Mouse (Mus musculus): ENCODE measurements around the gene Ankrd13d. TPM values are rescaled to one million over a fixed set of nuclear protein-coding genes. Genes with fewer than 3 reads are reported as not detected.
A peak's percentile ranks its signal among the peaks of the same experiment; 100 is the strongest.

Ankrd13d gene
- total and polyA plus RNA-seq, 3 experiments = 0.96 to 2.6 TPM; not detected in 1

- peak overlapping the region; percentile 90 for H3K27ac ChIP-seq (ENCODE audit: control insufficient read depth, low read depth, low read length)
These were observed 21.4 kb upstream of the Ankrd13d start for GRCm38 (mm10) chr19:4304251-4304821.

GRCm38 (mm10) chr19:4303640-4303995 is 20.7 kb upstream of the Ankrd13d start:
- DNase-seq (ENCODE audit: low read depth, low spot score) = no peak
- H3K9me3 ChIP-seq (replicated peaks; ENCODE audit: insufficient read depth, low read length) = no peaks in the 10 kb centered on the region
- TF ChIP-seq KAT2A (conservative IDR thresholded peaks at IDR 0.05; ENCODE audit: low read depth, low read length) (no peak), SIN3A (IDR thresholded peaks at IDR 0.05; ENCODE audit: low read length) (no peak), MEF2A (IDR thresholded peaks at IDR 0.05; ENCODE audit: extremely low read depth, insufficient replicate concordance, low read depth, low read length, poor library complexity, severe bottlenecking) (no peak), MYC (IDR thresholded peaks at IDR 0.05; ENCODE audit: low read depth, low read length) (no peak), JUND (IDR thresholded peaks at IDR 0.05; ENCODE audit: low read depth, low read length) (no peak), POLR2A (IDR thresholded peaks at IDR 0.05; ENCODE audit: control insufficient read depth in 1 of 2, insufficient read depth in 1 of 2, low read depth in 1 of 2, low read length in 2 of 2, poor library complexity in 1 of 2) (no peak), ZMIZ1 (IDR thresholded peaks at IDR 0.05; ENCODE audit: low read depth, low read length) (no peak), ZKSCAN1 (IDR thresholded peaks at IDR 0.05; ENCODE audit: low read depth, low read length) (no peak), BHLHE40 (IDR thresholded peaks at IDR 0.05; ENCODE audit: borderline replicate concordance, low read depth, low read length) (no peak), TBP (IDR thresholded peaks at IDR 0.05; ENCODE audit: low read depth, low read length) (no peak), SMC3 (IDR thresholded peaks at IDR 0.05; ENCODE audit: low read depth, low read length) (no peak), ETS1 (IDR thresholded peaks at IDR 0.05; ENCODE audit: low read depth, low read length) (no peak), CTCF (IDR thresholded peaks at IDR 0.05 in 2 of 3, conservative IDR thresholded peaks at IDR 0.05 in 1 of 3; ENCODE audit: control insufficient read depth in 1 of 3, insufficient read depth in 1 of 3, low read depth in 2 of 3, low read length in 3 of 3, poor library complexity in 1 of 3, severe bottlenecking in 1 of 3) (no peak)
- H3K79me2 ChIP-seq (ENCODE audit: control insufficient read depth, insufficient read depth, low read length, poor library complexity) = peaks cover 60% of the 10 kb centered on the region
- peaks cover 20 to 66% of the 10 kb centered on the region in 2 experiments for H3K4me1 ChIP-seq (ENCODE audit: control insufficient read depth in 1 of 2, insufficient read depth in 2 of 2, low read length in 2 of 2)
- no peaks in the 10 kb centered on the region for H3K27me3 ChIP-seq (ENCODE audit: control insufficient read depth in 1 of 2, insufficient read depth in 2 of 2, low read length in 2 of 2)
- H3K4me3 ChIP-seq (ENCODE audit: control insufficient read depth in 1 of 2, insufficient read depth in 1 of 2, low read depth in 2 of 2, low read length in 2 of 2) = peak overlapping the region in 1 of 2 experiments; percentile 21; a peak in 2 of 4 replicates
- H3K36me3 ChIP-seq (ENCODE audit: control insufficient read depth in 1 of 2, insufficient read depth in 2 of 2, low read length in 2 of 2) = peaks cover 0 to 48% of the 10 kb centered on the region in 2 experiments; a peak in 2 of 4 replicates
- peak overlapping the region; percentile 20; the same call in 1 of the 2 replicates for H3K9ac ChIP-seq (ENCODE audit: control insufficient read depth, low read depth, low read length, poor library complexity, severe bottlenecking)
- H3K27ac ChIP-seq (ENCODE audit: control insufficient read depth, low read depth, low read length) = peak overlapping the region; percentile 67; the same call in 1 of the 2 replicates

More at GRCm38 (mm10) chr19:4304251-4304821, 21.4 kb upstream of the Ankrd13d start:
- Histone ChIP-seq H3K36me3 (ENCODE audit: control insufficient read depth in 1 of 2, insufficient read depth in 2 of 2, low read length in 2 of 2) (peaks cover 0 to 41% of the 10 kb centered on the region in 2 experiments; a peak in 2 of 4 replicates), H3K9me3 (replicated peaks; ENCODE audit: insufficient read depth, low read length) (no peaks in the 10 kb centered on the region), H3K4me1 (ENCODE audit: control insufficient read depth in 1 of 2, insufficient read depth in 2 of 2, low read length in 2 of 2) (peaks cover 20 to 59% of the 10 kb centered on the region in 2 experiments), H3K9ac (ENCODE audit: control insufficient read depth, low read depth, low read length, poor library complexity, severe bottlenecking) (peak overlapping the region; percentile 93), H3K79me2 (ENCODE audit: control insufficient read depth, insufficient read depth, low read length, poor library complexity) (peaks cover 53% of the 10 kb centered on the region), H3K27me3 (ENCODE audit: control insufficient read depth in 1 of 2, insufficient read depth in 2 of 2, low read length in 2 of 2) (no peaks in the 10 kb centered on the region), H3K4me3 (ENCODE audit: control insufficient read depth in 1 of 2, insufficient read depth in 1 of 2, low read depth in 2 of 2, low read length in 2 of 2) (peak overlapping the region; percentile 75 to 99)
- DNase-seq (ENCODE audit: low read depth, low spot score) = peak; percentile 89
- TF ChIP-seq ZMIZ1 (IDR thresholded peaks at IDR 0.05; ENCODE audit: low read depth, low read length) (0 out of 2 replicates have a peak, but pooled peaks have one; percentile 28), JUND (IDR thresholded peaks at IDR 0.05; ENCODE audit: low read depth, low read length) (0 out of 2 replicates have a peak, but pooled peaks have one; percentile 54), ELF1 (IDR thresholded peaks at IDR 0.05; ENCODE audit: low read depth, low read length) (peak; percentile 63; the same call in 1 of the 2 replicates), ZNF384 (IDR thresholded peaks at IDR 0.05; ENCODE audit: low read depth, low read length) (peak; percentile 73), TCF12 (IDR thresholded peaks at IDR 0.05; ENCODE audit: low read depth, low read length) (peak; percentile 70), SIN3A (IDR thresholded peaks at IDR 0.05; ENCODE audit: low read length) (peak; percentile 99), USF1 (IDR thresholded peaks at IDR 0.05; ENCODE audit: low read depth, low read length) (no peak), GABPA (IDR thresholded peaks at IDR 0.05; ENCODE audit: low read depth, low read length) (no peak), ETS1 (IDR thresholded peaks at IDR 0.05; ENCODE audit: low read depth, low read length) (peak; percentile 99), POLR2A (IDR thresholded peaks at IDR 0.05; ENCODE audit: control insufficient read depth in 1 of 2, insufficient read depth in 1 of 2, low read depth in 1 of 2, low read length in 2 of 2, poor library complexity in 1 of 2) (peak in 1 of 2 experiments; percentile 39; a peak in 1 of 4 replicates), TAL1 (IDR thresholded peaks at IDR 0.05; ENCODE audit: low read length) (no peak), MYC (IDR thresholded peaks at IDR 0.05; ENCODE audit: low read depth, low read length) (peak; percentile 57; the same call in 1 of the 2 replicates), KAT2A (conservative IDR thresholded peaks at IDR 0.05; ENCODE audit: low read depth, low read length) (peak; percentile 44; the same call in 1 of the 2 replicates), MYB (IDR thresholded peaks at IDR 0.05; ENCODE audit: low read depth, low read length) (peak; percentile 92), MAX (IDR thresholded peaks at IDR 0.05; ENCODE audit: low read length) (no peak), BHLHE40 (IDR thresholded peaks at IDR 0.05; ENCODE audit: borderline replicate concordance, low read depth, low read length) (peak; percentile 49; the same call in 1 of the 2 replicates), TBP (IDR thresholded peaks at IDR 0.05; ENCODE audit: low read depth, low read length) (peak; percentile 69), MAZ (IDR thresholded peaks at IDR 0.05; ENCODE audit: low read depth, low read length) (peak; percentile 91), MXI1 (IDR thresholded peaks at IDR 0.05; ENCODE audit: low read depth, low read length) (peak; percentile 91), SMC3 (IDR thresholded peaks at IDR 0.05; ENCODE audit: low read depth, low read length) (no peak; the same call in 1 of the 2 replicates), POLR2AphosphoS2 (IDR thresholded peaks at IDR 0.05; ENCODE audit: low read length) (no peak), CHD2 (IDR thresholded peaks at IDR 0.05; ENCODE audit: low read length) (peak; percentile 81), MAFK (IDR thresholded peaks at IDR 0.05; ENCODE audit: borderline replicate concordance, low read depth, low read length) (no peak), E2F4 (IDR thresholded peaks at IDR 0.05; ENCODE audit: borderline replicate concordance, low read depth, low read length) (no peak), CHD1 (IDR thresholded peaks at IDR 0.05; ENCODE audit: low read depth, low read length) (peak; percentile 80; the same call in 1 of the 2 replicates), EP300 (IDR thresholded peaks at IDR 0.05; ENCODE audit: low read depth in 1 of 2, low read length in 2 of 2) (peak; percentile 84 to 87), CTCF (IDR thresholded peaks at IDR 0.05 in 2 of 3, conservative IDR thresholded peaks at IDR 0.05 in 1 of 3; ENCODE audit: control insufficient read depth in 1 of 3, insufficient read depth in 1 of 3, low read depth in 2 of 3, low read length in 3 of 3, poor library complexity in 1 of 3, severe bottlenecking in 1 of 3) (no peak), GATA1 (IDR thresholded peaks at IDR 0.05; ENCODE audit: low read depth, low read length) (peak; percentile 63), RAD21 (IDR thresholded peaks at IDR 0.05; ENCODE audit: low read depth, low read length) (no peak), ZKSCAN1 (IDR thresholded peaks at IDR 0.05; ENCODE audit: low read depth, low read length) (no peak), NELFE (IDR thresholded peaks at IDR 0.05; ENCODE audit: low read depth, low read length) (0 out of 2 replicates have a peak, but pooled peaks have one; percentile 46), POLR2AphosphoS5 (IDR thresholded peaks at IDR 0.05; ENCODE audit: borderline replicate concordance, low read depth, low read length) (no peak), RCOR1 (IDR thresholded peaks at IDR 0.05; ENCODE audit: low read depth, low read length) (peak; percentile 82), HCFC1 (IDR thresholded peaks at IDR 0.05; ENCODE audit: low read depth, low read length) (peak; percentile 67)
